8 mouse cellular contexts compared by ENCODE assay signal in genomic region chr2:28193690-28194087, GRCm38 (mm10). TPM values are rescaled to one million over a fixed set of nuclear protein-coding genes. Genes with fewer than 3 reads are reported as not detected.
DNase-seq lines count a peak whose midpoint lies in the region; ATAC-seq lines count a peak whose summit lies in the region.

No protein-coding gene starts in this region.

- DNase-seq in kidney, adult 18-20 months, result no peak
- DNase-seq in urinary bladder, adult 2 months (ENCODE audit: low spot score), result no peak
- no peak for DNase-seq in adrenal gland, postnatal 36 days

- H3K27me3 ChIP-seq in kidney, embryonic 15.5 days, result peaks cover 36% of the 10 kb centered on the region
- H3K27me3 ChIP-seq in forebrain, embryonic 12.5 days, result peaks cover 18% of the 10 kb centered on the region
- H3K27me3 ChIP-seq in limb, embryonic 12.5 days, result peaks cover 41% of the 10 kb centered on the region
- H3K27me3 ChIP-seq in stomach, embryonic 14.5 days (ENCODE audit: control insufficient read depth, insufficient read depth, low read length), result no peaks in the 10 kb centered on the region

- WGBS in kidney, embryonic 15.5 days, result 33% methylated on average over 12 of the region's 12 CpGs
- 13% methylated on average over 12 of the region's 12 CpGs for WGBS in forebrain, embryonic 12.5 days
- WGBS in limb, embryonic 12.5 days, result 30% methylated on average over 12 of the region's 12 CpGs
- 28% methylated on average over 12 of the region's 12 CpGs for WGBS in stomach, embryonic 14.5 days

- peak overlapping the region; percentile 50; the same call in 1 of the 2 replicates for H3K9ac ChIP-seq in kidney, embryonic 15.5 days
- peak overlapping the region; percentile 81 for H3K9ac ChIP-seq in forebrain, embryonic 12.5 days
- peak overlapping the region; percentile 64 for H3K9ac ChIP-seq in limb, embryonic 12.5 days (replicated peaks)
- H3K9ac ChIP-seq in stomach, embryonic 14.5 days (replicated peaks; ENCODE audit: low read depth, low read length), result no peak overlapping the region

- no peak overlapping the region for H3K27ac ChIP-seq in kidney, embryonic 15.5 days
- H3K27ac ChIP-seq in brown adipose tissue, adult 24 weeks (replicated peaks; ENCODE audit: low read depth, low read length), result no peak overlapping the region
- peak overlapping the region; percentile 78 for H3K27ac ChIP-seq in forebrain, embryonic 12.5 days
- H3K27ac ChIP-seq in limb, embryonic 12.5 days, result no peak overlapping the region
- no peak overlapping the region for H3K27ac ChIP-seq in stomach, embryonic 14.5 days (ENCODE audit: low read length)

- H3K4me3 ChIP-seq in kidney, embryonic 15.5 days (replicated peaks), result peak overlapping the region; percentile 60
- H3K4me3 ChIP-seq in brown adipose tissue, adult 24 weeks (ENCODE audit: insufficient read depth, low read depth, low read length), result peak overlapping the region; percentile 58
- peak overlapping the region; percentile 70 for H3K4me3 ChIP-seq in forebrain, embryonic 12.5 days (replicated peaks)
- peak overlapping the region; percentile 61 for H3K4me3 ChIP-seq in limb, embryonic 12.5 days (replicated peaks)
- H3K4me3 ChIP-seq in stomach, embryonic 14.5 days (ENCODE audit: low read depth, low read length), result peak overlapping the region; percentile 49

- H3K9me3 ChIP-seq in kidney, embryonic 15.5 days (replicated peaks), result no peaks in the 10 kb centered on the region
- H3K9me3 ChIP-seq in forebrain, embryonic 12.5 days, result no peaks in the 10 kb centered on the region
- no peaks in the 10 kb centered on the region for H3K9me3 ChIP-seq in limb, embryonic 12.5 days
- no peaks in the 10 kb centered on the region for H3K9me3 ChIP-seq in stomach, embryonic 14.5 days (ENCODE audit: control insufficient read depth, low read depth, low read length)

- no peaks in the 10 kb centered on the region for H3K36me3 ChIP-seq in kidney, embryonic 15.5 days
- no peaks in the 10 kb centered on the region for H3K36me3 ChIP-seq in forebrain, embryonic 12.5 days (replicated peaks)
- no peaks in the 10 kb centered on the region for H3K36me3 ChIP-seq in limb, embryonic 12.5 days
- H3K36me3 ChIP-seq in stomach, embryonic 14.5 days (ENCODE audit: control insufficient read depth, insufficient read depth, low read length), result no peaks in the 10 kb centered on the region

- ATAC-seq in kidney, embryonic 15.5 days (replicated peaks; ENCODE audit: low FRiP score), result no peak
- peak; percentile 30 for ATAC-seq in forebrain, embryonic 12.5 days (ENCODE audit: low FRiP score)
- no peak for ATAC-seq in limb, embryonic 12.5 days (ENCODE audit: insufficient number of reproducible peaks, insufficient read depth, low FRiP score, low TSS enrichment, low read depth)
- no peak for ATAC-seq in stomach, embryonic 14.5 days (ENCODE audit: insufficient number of reproducible peaks, insufficient read depth, low FRiP score, low read depth)

- H3K4me2 ChIP-seq in kidney, embryonic 15.5 days, result peak overlapping the region; percentile 94
- H3K4me2 ChIP-seq in forebrain, embryonic 12.5 days, result peak overlapping the region; percentile 81
- peak overlapping the region; percentile 89 for H3K4me2 ChIP-seq in limb, embryonic 12.5 days
- peak overlapping the region; percentile 82 for H3K4me2 ChIP-seq in stomach, embryonic 14.5 days (replicated peaks; ENCODE audit: low read depth, low read length)

- H3K4me1 ChIP-seq in kidney, embryonic 15.5 days, result peaks cover 17% of the 10 kb centered on the region
- no peaks in the 10 kb centered on the region; the same call in 1 of the 2 replicates for H3K4me1 ChIP-seq in brown adipose tissue, adult 24 weeks (ENCODE audit: control insufficient read depth, insufficient read depth, insufficient read length, low read length)
- H3K4me1 ChIP-seq in forebrain, embryonic 12.5 days, result peaks cover 49% of the 10 kb centered on the region
- peaks cover 12% of the 10 kb centered on the region for H3K4me1 ChIP-seq in limb, embryonic 12.5 days (replicated peaks)
- H3K4me1 ChIP-seq in stomach, embryonic 14.5 days (ENCODE audit: control insufficient read depth, insufficient read depth, low read length), result peaks cover 6% of the 10 kb centered on the region; the same call in 1 of the 2 replicates

RNA-seq across cellular contexts. Expression of gene Olfm1, which starts 0.9 kb away (rescaled TPM):
- 15.0 and 16.9 TPM in 2 replicates for polyA plus RNA-seq in kidney, embryonic 15.5 days (2015; fragmentation: Nextera tagmentation; extraction: Ambion mirVana)
- 11.9 and 12.7 TPM in 2 replicates for polyA plus RNA-seq in brown adipose tissue, adult 24 weeks (2012; ENCODE audit: insufficient read depth, insufficient read length, missing spikeins)
- polyA plus RNA-seq in forebrain, embryonic 12.5 days (2016; fragmentation: Nextera tagmentation; extraction: Ambion mirVana), result 79.8 and 81.5 TPM in 2 replicates
- polyA plus RNA-seq in limb, embryonic 12.5 days (2016; fragmentation: Nextera tagmentation; extraction: Ambion mirVana), result 15.0 and 15.5 TPM in 2 replicates
- polyA plus RNA-seq in stomach, embryonic 14.5 days (2014; fragmentation: Nextera tagmentation; extraction: Ambion mirVana), result 18.8 and 21.4 TPM in 2 replicates
- polyA plus RNA-seq in urinary bladder, adult 2 months (2012; rRNA removed), result 33.9 and 46.8 TPM in 2 replicates
- total RNA-seq in adrenal gland, postnatal 36 days (2021), result 10 to 100 TPM; 34.4 to 40.5 TPM
